Mouse (Mus musculus) thymus, adult 2 months (tissue): Measurements from ENCODE around the gene Zfhx3. TPM values are rescaled to one million over a fixed set of nuclear protein-coding genes. Genes with fewer than 3 reads are reported as not detected.

Source experiments
- DNase-seq: peaks from one replicate; pipeline ENCODE4 v3.0.0; 2021
- H3K27ac ChIP-seq: fragments of 200-500 bp; 2 replicates; pipeline ENCODE4 v1.5.1; 2012; ENCODE audit warnings: low read length, control low read depth; ENCODE audit not compliant: control insufficient read depth, insufficient read depth
- H3K27me3 ChIP-seq: fragments of 200-500 bp; 2 replicates; pipeline ENCODE4 v1.6.1; 2012; ENCODE audit warnings: mild to moderate bottlenecking, low read length, moderate library complexity, mixed read lengths; ENCODE audit not compliant: control insufficient read depth, insufficient read depth
- H3K36me3 ChIP-seq: fragments of 200-500 bp; 2 replicates; pipeline ENCODE4 v1.6.1; 2012; ENCODE audit warnings: mild to moderate bottlenecking, low read length, moderate library complexity; ENCODE audit not compliant: control insufficient read depth, insufficient read depth
- H3K4me1 ChIP-seq: fragments of 200-500 bp; replicated peaks from 2 replicates; pipeline ENCODE4 v1.6.1; 2012; ENCODE audit warnings: low read length; ENCODE audit not compliant: control insufficient read depth, insufficient read depth
- H3K4me3 ChIP-seq: fragments of 200-500 bp; 2 replicates; pipeline ENCODE4 v1.5.1; 2012; ENCODE audit warnings: mild to moderate bottlenecking, low read length, control low read depth, moderate library complexity; ENCODE audit not compliant: control insufficient read depth, insufficient read depth
- CTCF ChIP-seq: fragments of 200-500 bp; IDR thresholded peaks from 2 replicates; pipeline ENCODE4 v1.5.1; 2012; ENCODE audit warnings: mild to moderate bottlenecking, control low read depth, low read length, moderate library complexity, borderline replicate concordance; ENCODE audit not compliant: control insufficient read depth, poor library complexity, insufficient read depth; ENCODE audit errors: extremely low read depth
- POLR2A ChIP-seq: fragments of 200-500 bp; IDR thresholded peaks from 2 replicates; pipeline ENCODE4 v1.6.1; 2012; ENCODE audit warnings: mild to moderate bottlenecking, low read length, control low read depth, moderate library complexity; ENCODE audit not compliant: control insufficient read depth, poor library complexity, insufficient read depth; ENCODE audit errors: extremely low read depth
- WGBS: fragments of 180-500 bp; shearing (Covaris S2); methylation state at CpG from one replicate; pipeline ENCODE4 v1.1.7; 2018; 5-methylcytosine and 5-hydroxymethylcytosine counted together
- polyA plus RNA-seq: library from polyadenylated mRNA; depleted of rRNA; stranded (reverse); fragments of >200 nt; gene quantifications from 2 replicates; pipeline ENCODE4 v1.2.3, GENCODE M21; 2012

Zfhx3 gene
- polyA plus RNA-seq, 1 experiment = 1.1 TPM

- Histone ChIP-seq H3K36me3 (no peaks in the 10 kb centered on the region), H3K4me3 (no peak overlapping the region), H3K27me3 (no peaks in the 10 kb centered on the region), H3K27ac (no peak overlapping the region), H3K4me1 (no peaks in the 10 kb centered on the region)
- DNase-seq = no peak
- WGBS = 97% methylated on average over 6 of the region's 6 CpGs
- TF ChIP-seq CTCF (no peak), POLR2A (no peak)
These were observed 706.5 kb downstream of the Zfhx3 start for GRCm38 (mm10) chr8:108648993-108649392.

DNA sequence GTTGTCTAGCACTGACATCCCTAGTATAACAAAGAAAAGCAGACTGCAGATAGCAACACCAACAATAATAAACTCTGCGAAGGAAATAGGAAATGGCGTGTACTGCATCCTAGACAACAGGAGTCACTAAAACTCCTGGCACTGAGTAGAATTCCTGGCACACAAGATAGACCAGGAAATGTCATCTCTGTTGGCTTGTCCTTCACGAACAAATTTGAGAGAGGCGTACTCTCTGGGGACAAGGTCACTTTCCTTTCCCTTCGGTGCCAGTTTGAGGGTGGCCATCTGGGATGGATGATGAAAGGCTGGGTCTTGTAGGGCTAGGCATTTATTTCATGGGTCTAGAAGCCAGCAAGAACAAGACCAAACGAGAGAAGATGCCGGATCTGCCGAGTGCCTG, 708.4 kb downstream of the Zfhx3 start:
- Histone ChIP-seq H3K4me3 (no peak overlapping the region), H3K4me1 (no peaks in the 10 kb centered on the region), H3K36me3 (no peaks in the 10 kb centered on the region), H3K27ac (no peak overlapping the region), H3K27me3 (no peaks in the 10 kb centered on the region)
- no peak for DNase-seq
- WGBS = 96% methylated on average over 8 of the region's 8 CpGs
- TF ChIP-seq POLR2A = no peak
- no peak for TF ChIP-seq CTCF

GRCm38 (mm10) chr8:108661486-108662093, 719.1 kb downstream of the Zfhx3 start:
- 95% methylated on average over 5 of the region's 5 CpGs for WGBS
- Histone ChIP-seq H3K36me3 (no peaks in the 10 kb centered on the region), H3K27me3 (no peaks in the 10 kb centered on the region)

GRCm38 (mm10) chr8:108662766-108663165, 720.3 kb downstream of the Zfhx3 start:
- Histone ChIP-seq H3K27me3 (no peaks in the 10 kb centered on the region), H3K36me3 (no peaks in the 10 kb centered on the region), H3K4me3 (no peak overlapping the region), H3K27ac (no peak overlapping the region), H3K4me1 (no peaks in the 10 kb centered on the region)
- 89% methylated on average over 3 of the region's 3 CpGs for WGBS
- DNase-seq = no peak
- TF ChIP-seq POLR2A = no peak
- TF ChIP-seq CTCF = no peak

More at GRCm38 (mm10) chr8:108661486-108662093, 719.1 kb downstream of the Zfhx3 start:
- H3K27ac ChIP-seq = no peak overlapping the region
- DNase-seq = no peak
- no peak for TF ChIP-seq CTCF
- TF ChIP-seq POLR2A = no peak
- H3K4me3 ChIP-seq = no peak overlapping the region
- H3K4me1 ChIP-seq = no peaks in the 10 kb centered on the region

DNA sequence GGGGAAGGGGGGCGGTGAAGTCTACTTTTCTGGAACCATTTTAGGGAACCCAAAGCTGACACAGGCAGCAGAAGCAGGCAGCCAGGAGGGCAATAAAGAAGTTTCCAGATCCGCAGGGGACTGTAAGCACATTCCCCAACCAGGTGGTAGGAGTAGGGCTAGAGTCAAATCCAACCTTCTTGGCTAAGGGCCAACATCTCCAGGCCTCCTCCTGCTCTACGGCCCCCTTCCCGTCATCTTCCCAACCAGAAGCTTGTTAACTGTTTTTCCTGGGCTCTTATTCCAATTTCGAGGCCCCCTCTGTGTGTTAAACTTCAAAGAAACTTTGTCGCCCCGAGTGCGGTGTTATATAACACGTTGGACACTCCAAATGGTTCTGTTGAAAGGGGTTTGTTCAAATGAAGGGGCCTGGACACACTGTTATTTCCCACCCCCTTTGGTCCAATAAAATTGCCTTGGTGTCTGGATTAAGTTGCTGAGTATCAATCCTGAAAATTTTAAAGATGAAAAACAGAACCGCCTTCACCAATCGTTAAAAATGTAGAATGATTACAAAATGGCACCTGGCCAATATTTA, 729.6 kb downstream of the Zfhx3 start:
- H3K36me3 ChIP-seq = no peaks in the 10 kb centered on the region
- no peak overlapping the region for H3K27ac ChIP-seq
- H3K27me3 ChIP-seq = no peaks in the 10 kb centered on the region; the same call in 1 of the 2 replicates
- H3K4me3 ChIP-seq = no peak overlapping the region
- no peaks in the 10 kb centered on the region; the same call in 1 of the 2 replicates for H3K4me1 ChIP-seq
- WGBS = 94% methylated on average over 11 of the region's 11 CpGs
- DNase-seq = no peak
- no peak for TF ChIP-seq CTCF
- no peak for TF ChIP-seq POLR2A

- DNase-seq = no peak
- H3K27ac ChIP-seq = no peak overlapping the region
- H3K4me1 ChIP-seq = no peaks in the 10 kb centered on the region; the same call in 1 of the 2 replicates
- 88% methylated on average over 17 of the region's 17 CpGs for WGBS
- TF ChIP-seq CTCF (no peak), POLR2A (no peak)
- H3K36me3 ChIP-seq = no peaks in the 10 kb centered on the region
- H3K4me3 ChIP-seq = no peak overlapping the region
- no peaks in the 10 kb centered on the region for H3K27me3 ChIP-seq
These were observed 732.6 kb downstream of the Zfhx3 start for GRCm38 (mm10) chr8:108675001-108675525.

- H3K27me3 ChIP-seq = no peaks in the 10 kb centered on the region; the same call in 1 of the 2 replicates
- no peak for DNase-seq
- peaks cover 5% of the 10 kb centered on the region; the same call in 1 of the 2 replicates for H3K4me1 ChIP-seq
- no peak overlapping the region for H3K27ac ChIP-seq
- H3K36me3 ChIP-seq = no peaks in the 10 kb centered on the region
- no peak overlapping the region for H3K4me3 ChIP-seq
- 98% methylated on average over 9 of the region's 9 CpGs for WGBS
- TF ChIP-seq POLR2A (no peak), CTCF (no peak)
These were observed 747.2 kb downstream of the Zfhx3 start for GRCm38 (mm10) chr8:108689694-108690093.
